Mouse (Mus musculus) cerebellum, adult 18-20 months (tissue): Measurements from ENCODE around the gene Tnfaip8l3.
"Not testable (repeated sequence)": the region's sequence is repeated elsewhere in the genome, so short reads cannot be mapped to it uniquely, and the experiment has no call there.

Source experiments
- DNase-seq, 2 experiments: peaks; one replicate each; pipeline ENCODE4 v3.0.0; 2021

Tnfaip8l3 gene

DNA sequence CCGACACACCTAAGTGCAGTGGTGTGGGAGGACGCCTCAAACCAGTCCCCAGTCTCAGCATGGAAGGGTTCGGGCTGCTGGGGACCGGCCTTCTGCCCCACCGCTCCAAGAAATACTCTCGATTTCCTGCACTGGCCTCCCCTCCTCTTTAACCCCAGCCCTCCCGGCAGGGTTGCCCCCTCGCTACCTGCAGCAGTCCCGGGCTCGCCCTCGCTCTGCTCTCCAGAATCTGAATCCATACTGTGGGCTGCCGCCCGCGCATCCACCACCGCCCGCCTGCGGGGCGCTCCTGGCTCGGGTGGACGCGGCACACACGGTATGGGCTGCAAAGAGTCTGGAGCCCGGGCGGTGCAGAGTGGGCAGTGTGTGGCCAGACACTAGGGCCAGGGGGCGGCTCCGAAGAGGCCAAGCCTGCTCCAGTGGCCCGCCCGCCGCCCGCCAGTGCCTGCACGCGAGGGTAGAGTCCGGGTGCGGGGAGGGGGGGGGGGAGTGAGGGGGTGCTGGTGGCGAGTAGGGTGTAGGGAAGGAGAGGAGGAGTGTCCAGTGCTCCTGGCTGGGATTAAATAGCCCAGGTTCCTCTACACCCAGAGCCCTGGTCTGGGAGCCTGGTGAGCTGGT is at the start of gene Tnfaip8l3:
Gene Tnfaip8l3 (minus strand): TSS at position 357 of the 618 bp plus-strand sequence.
- peak in 1 of 2 experiments; percentile 12 for DNase-seq

DNA sequence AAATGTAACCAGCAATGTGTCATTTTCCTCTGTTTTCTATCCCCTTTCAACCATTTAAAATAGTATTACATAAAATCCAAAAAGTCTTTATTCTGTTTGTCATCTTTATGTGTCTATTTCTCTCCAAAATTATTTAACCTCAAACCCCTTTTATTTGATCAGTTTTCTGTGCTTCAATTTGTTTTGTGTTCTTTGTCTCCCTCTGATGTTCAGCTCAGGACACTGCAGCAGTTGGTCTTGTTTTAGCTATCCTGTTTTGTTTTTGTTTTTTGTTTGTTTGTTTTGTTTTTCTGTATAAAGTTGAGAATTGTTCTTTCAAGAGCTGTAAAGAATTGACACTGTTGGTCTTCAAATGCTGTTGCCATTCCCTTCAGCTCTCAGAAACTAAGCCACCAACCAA is 44.5 kb upstream of the Tnfaip8l3 start:
- DNase-seq: peak in 1 of 2 experiments; percentile 4

DNA sequence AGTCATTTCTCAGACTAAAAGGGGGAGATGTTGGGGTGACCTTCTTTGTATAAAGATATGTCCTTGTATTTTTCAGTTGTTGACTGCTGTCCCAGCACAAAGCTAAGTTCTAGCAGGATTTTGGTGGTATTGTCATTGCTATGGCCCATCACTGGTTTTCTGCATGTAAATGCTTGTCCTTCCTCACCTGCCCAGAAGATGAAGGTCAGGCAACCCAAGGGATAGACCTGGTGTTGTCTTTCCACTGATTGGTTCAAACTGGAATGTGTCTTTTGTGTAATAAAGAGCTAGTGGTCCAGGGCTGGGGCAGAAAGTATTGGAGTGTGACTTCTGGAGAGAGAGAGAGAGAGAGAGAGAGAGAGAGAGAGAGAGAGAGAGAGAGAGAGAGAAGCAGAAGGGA is 30.4 kb upstream of the Tnfaip8l3 start:
- DNase-seq: no peak

DNA sequence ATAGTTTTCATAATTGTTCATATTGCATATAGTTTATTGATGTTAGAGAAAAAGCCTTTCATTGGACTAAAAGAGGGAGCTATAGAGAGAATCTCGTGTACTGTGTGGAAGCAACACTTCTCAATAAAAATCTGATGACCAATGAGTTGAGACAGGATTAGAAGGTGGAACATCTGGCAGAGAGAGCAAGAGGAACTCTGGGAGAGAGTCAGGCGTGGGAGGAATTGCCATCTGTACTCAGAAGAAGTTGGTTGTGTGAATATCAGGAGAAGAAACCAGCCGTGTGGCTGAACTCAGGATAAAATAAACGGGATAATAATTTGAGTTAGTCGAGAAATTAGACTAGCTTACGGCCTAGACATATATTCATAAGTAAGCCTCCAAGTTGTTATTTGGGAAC is 28.9 kb upstream of the Tnfaip8l3 start:
- no peak for DNase-seq

DNA sequence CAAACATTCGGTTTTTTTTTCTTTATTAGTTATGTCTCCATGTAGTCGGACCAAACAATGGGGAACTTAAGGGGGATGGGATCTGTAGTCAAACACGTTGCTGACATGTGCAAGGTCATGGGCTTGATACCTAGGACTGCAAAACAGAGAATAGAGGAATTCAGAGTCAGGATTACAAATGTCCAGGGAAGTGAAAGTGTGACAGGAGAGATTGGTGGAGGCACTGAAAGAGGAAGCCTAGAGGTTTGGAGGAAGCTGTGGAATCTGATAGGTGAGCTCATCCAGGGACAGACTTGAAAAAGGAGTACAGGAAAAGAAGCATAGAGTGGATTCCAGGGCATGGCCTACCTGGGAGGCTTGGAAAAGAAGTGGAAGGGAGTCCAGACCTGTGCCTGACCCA is 16.1 kb upstream of the Tnfaip8l3 start:
- DNase-seq: no peak

DNA sequence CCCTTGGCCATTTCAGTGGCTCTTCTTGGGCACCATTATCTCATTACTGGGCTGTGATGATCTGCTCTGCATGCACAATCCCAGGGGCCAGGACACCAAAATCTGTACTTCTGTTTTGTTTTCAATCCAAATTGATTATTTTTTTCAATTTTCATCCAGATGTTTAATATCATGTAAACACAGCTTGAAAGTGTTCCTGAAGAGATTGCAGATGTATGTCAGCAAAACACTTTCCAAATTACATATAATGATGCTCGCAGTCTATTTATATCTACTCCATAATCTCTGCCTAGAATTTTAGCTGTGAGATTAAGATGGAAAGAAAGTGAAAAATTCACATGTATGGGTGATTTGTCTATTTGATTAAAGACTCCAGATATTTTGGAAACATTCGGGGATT is 9.6 kb upstream of the Tnfaip8l3 start:
- DNase-seq: no peak

DNA sequence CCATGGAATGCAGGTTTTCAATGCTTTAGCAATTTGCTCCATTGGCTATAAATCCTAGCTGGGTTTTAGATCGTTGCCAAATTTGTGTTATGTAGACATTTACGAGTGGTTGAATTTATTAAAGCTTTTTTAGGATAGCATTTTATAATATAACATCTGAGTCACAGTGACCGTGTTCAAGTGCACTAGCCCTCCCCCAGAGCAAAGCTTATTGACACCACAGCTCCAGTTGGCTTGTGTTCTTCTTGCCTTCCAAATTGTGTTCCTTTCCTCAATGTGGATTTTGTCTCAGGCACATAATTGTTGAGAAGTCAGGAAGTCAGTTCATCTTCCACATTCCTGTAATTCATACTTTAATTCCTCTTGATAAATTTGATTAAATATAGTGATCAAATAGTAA is 6.7 kb upstream of the Tnfaip8l3 start:
- DNase-seq: no peak

DNA sequence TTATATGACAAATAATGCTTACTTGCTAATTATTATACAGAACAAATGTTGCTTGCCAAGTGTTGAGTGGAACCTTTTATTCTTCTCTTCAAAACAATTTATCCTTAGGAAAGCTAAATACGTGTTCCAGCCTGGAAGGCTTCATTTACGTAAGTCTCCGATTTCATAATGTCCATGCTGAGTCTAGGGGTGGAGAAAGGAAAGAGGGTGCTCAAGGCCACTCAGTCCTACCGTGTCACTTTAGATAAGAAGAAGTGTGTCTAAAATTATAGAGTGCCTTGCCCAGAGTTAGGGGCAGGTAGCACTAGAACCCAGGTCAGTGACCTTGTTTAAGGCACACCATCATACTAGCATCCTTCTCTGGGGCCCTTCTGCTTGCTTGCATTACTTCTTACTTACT is 5.5 kb upstream of the Tnfaip8l3 start:
- DNase-seq: no peak

DNA sequence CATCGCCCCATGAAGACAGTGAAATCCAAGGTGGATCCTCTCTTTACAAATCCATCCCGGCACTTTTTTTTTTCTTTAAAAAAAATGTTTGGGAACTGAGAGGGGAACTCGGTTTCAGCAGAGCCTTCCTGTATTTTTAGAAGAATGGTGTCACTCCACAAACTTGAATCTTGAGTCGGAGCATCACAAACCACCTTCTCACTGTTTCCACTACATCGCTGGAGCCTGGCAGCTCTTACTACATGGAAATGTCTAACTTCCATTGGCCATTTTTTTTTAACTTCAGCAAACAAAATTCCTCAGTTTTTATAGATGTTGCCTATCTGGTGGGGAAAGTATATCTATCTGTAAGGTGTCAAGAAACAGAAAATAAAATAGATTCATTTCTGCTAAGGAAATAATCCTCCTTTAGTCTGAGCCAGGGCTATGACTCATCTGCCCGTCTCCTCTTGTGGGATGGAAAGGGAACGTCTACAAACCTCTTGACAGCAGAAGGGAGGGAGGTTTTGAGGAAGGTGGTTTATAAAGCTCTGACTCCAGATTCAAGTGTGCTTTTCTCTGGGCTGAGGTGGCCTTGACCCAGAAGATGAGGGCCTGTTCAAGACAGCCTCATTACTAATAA is 3.4 kb upstream of the Tnfaip8l3 start:
- no peak for DNase-seq

DNA sequence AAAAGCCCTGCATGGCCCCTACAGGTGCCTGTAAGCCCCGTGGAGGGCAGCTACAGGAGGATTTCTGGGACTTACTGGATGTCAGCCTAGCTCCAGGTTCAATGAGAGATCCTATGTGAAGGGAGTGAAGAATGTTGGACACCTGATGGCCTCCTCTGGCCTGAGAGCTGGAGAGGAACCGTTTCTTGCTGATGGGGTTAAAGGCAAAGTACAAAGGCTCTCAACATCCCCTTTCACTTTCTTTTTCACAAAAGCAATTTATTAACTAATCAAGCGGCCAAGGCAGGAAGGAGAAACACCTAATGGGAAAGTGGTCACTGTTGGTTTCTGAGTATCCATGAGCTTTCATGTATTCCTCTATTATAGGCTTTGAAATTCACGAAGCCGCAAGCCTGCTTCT is 1.0 kb upstream of the Tnfaip8l3 start:
- DNase-seq: no peak

DNA sequence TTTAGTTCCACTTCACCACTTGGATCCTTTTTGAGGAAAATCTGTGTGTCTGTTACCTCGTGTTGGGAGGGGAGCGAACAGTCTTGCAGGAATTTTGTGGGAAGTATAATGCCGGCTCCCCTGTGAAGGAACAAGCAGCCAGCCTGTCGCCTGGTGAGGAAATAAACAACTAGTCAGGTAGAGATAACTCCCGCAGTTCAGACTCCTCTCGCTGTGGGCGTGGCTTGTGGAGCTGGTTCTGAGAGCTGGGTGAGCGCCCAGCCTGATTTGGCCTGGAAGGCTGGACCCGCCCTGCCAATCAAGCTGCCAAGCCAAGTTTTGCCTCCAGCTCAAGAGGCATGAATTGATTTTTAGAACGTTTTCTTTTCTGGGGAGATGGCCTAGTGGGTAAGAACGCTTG is 589 bp upstream of the Tnfaip8l3 start:
- peak; percentile 57 to 63 for DNase-seq

DNA sequence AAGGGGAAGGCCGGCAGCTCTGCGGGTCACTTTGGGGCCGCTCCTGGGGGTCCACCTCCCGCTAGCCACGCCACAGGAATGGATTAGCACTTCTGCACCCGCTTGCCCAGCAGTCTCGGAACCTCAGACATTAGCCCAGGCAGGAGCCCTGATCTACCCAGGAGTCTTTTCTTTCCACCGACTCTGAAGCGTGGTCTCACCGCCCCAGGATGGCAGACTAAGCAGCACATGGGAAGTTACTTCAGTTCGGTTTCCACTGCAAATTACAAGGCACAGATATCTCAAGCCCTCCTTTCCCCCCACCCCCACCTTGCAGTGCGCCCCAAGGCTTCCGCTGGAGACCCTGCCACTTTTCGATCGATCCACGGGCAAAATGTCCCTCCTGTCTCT is 551 bp downstream of the Tnfaip8l3 start:
- no peak for DNase-seq

DNA sequence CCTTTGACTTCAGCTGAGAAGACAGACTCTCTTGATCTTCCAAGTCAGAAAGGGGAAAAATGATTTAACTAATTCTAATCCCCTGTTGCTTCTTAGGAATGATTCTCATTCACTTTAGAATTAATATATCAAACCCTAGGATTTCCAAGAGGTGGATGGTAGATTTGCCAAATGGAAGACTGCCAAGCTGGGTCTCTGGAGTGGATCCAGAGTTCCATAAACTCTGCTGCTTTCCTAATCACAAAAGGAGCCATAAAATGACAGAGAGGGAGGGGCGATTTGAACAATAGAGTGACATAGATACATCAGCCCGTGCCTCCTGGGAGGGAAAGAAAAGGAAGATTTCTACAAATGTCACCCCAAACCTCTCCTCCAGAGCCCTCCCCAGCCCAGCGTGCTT is 3.4 kb downstream of the Tnfaip8l3 start:
- no peak for DNase-seq

DNA sequence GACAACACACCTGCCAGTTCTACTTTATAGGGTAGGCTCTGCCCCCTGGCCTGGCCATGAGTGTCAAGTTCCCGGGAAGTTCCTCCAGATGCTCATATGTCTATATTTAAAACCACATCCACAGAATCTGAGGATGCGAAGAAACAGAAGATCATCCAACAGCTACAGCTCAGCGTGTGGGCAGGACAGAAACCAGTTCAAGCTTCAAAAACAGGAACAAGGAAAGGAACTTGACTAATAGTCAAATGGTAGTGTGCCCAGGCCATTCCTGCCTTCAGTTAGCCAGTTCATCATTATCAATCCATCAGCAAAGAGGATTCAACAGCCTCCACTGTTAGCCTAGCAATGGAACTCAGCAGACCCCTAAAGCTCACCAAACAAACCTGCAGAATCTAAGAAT is 4.5 kb downstream of the Tnfaip8l3 start:
- DNase-seq: no peak

DNA sequence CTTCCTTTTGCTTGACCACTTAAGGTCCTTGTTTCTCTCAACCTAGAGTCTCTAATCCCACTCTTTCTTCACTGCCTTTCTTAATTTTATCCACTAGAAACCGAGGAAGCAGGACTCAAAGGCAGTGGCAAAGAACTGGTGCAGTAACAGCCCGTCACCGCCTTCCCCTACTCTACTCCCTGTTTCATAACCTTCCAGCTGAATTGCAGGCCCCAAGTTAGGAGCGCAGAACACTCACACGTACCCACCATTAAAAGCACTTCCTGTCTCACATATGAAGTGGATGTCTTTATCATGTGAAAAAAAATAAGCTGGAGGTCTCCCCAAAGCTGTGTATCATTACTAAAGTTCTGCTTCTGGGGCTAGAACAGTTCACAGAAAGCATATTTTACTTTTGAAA is 6.5 kb downstream of the Tnfaip8l3 start:
- DNase-seq: no peak

DNA sequence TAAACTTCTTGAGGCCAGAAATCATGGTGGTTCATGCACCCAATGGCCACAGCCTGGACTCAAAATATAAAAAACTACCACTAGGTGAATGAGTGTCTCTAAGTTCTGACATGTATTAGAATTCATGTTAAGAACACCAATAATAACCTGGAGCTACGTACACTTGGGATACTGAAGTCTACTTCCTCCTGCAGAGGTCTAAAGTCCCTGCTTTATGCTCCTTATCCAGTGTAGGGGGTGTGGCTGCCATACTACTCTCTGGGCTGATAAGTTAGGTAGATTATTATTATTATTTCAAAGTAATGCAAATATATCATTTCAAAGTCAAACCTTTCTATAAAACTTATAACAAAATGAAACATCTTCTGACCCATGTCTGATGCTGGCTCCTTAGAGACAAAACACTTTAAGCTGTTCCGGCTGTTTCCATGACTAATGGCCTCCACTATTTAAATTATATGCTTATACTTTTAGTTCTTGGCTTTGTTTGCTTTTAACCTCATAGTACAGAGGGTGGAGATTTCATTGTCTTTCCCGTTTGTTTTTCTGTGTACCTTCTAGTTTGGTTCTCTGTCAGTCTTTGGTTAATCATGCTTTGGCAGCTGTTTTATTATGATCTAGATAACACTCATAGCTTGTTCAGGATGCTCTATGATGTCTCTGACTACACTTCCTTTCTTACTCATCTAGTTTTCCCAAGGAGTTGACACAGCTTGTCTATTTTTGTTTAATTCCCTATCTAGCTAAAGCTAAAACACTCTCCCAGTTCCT is 16.7 kb downstream of the Tnfaip8l3 start:
- DNase-seq: no peak

DNA sequence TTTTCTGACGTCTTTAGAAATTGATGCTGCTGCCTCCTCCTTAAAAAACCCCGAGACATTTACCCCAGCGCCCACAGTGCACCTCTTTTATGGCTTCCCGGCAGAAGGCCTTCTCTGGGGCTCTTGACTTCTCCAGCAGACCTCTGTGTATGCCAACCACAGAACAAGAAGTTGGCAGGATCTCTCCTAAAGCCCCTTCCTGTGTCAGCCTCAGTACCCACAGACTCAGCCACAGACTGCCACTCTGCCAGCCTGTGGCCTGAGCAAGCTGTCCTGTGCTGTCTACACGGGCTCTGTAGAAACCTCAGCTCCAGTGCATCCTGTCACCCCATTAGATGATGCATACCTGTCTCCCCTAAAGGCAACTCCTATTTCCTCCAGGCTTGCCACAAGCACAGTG is 19.2 kb downstream of the Tnfaip8l3 start:
- DNase-seq: no peak

DNA sequence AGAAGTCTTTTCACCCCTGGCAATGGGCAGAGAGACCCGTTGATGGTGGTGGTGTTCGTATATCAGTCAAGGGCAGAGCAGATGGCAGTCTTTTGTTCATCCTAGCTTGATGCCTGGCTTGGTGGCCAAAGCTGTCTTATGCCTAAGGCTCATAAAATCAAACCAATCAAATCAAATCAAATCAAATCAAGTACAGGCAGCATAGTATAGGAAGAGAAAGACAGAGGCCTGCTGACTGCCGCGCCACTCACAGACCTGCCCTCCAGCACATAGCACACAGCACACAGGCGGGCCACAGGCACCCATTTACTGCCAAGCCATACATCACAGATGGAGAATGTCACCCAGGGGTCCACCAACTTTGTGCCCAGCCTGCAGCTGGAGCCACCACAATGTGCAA is 25.1 kb downstream of the Tnfaip8l3 start:
- no peak for DNase-seq

DNA sequence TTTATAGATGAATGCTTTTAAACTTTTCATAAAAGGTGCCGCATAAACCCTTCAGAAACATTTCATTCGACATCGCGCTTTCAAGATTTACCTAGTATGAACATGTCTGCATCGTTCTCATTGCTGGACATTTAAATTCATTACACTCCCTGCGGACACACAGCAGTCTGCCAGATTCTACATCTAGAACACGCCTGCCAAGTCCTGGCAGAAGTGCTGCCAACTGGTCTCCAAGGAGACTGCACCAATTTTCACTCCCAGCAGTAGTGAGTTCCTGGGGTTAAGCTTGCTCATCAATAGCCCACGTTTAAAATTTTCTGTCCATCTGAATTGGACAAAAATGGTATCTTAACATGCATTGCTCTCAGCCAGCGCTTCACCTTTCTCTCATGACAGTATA is 30.5 kb downstream of the Tnfaip8l3 start:
- DNase-seq: peak; percentile 2 to 9

DNA sequence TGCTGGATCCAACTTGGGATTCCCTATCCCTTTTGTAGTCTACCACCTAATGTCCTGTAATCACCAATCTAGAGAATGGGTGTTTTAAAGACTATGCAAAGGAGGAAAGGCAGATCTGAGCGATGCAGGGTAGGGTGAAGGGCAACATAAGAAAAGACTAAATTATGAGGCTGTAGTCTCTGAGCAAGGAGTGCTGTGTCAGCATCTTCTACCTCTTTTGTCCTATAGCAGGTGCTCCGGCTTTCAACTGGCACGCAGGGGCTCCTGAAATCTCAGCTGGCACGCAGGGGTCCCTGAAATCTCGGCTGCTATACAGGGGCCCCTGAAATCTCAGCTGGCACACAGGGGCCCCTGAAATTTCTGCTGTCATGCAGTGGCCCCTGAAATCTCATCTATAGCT is 33.5 kb downstream of the Tnfaip8l3 start:
- no peak for DNase-seq

DNA sequence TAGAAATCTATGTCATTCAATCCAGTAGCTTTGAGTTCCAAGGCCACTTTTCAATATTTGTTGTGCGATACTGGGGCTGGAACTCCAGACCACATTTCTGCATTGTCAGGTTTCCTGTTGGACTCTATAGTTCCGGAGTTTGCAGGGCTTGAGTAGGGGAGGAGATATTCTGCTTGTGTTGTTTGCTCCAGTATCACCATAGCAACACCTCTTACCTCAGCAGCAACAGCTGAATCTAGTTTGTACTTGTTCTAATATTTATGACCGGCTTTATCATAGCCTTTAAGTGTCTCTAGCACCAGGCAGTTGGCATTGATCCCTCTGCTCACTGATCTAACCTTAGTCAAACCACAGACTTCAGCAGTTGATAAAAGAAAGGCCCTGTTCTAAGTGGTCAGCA is 45.4 kb downstream of the Tnfaip8l3 start:
- DNase-seq: no peak

DNA sequence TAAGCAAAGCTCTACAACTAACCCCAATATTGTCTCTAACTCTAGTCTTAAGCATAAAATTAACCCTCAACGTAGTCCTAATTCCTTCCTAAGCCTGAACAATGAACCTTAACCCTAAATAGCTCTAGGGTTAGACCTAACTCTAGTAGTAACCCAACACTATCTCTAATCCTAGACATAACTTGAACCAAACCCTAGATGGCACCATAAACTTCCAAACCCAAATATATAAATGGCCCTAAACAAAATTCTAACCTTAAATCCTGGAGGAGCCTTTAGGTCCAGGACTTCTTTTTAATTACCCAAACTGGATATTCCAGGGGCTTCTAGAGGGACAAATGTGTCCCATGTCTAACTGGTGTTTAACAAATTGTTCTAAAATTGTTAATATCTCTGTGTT is 73.7 kb downstream of the Tnfaip8l3 start:
- DNase-seq: no peak

DNA sequence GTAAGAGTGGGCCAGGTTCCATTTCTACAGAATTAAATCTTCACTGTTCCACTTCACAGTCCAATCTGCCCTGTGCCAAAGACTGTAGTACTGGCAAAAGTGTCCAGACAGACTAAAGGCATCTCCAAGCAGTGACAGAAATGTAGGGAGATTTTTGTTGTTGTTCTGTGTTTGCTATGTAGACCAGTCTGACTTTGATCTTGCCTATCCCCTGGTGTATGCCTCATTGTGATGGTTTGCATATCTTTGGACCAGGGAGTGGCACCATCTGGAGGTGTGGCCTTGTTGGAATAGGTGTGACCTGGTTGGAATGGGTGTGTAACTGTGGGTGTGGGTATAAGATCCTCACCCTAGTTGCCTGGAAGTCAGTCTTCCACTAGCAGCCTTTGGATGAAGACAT is 75.6 kb downstream of the Tnfaip8l3 start:
- DNase-seq: not testable (repeated sequence)

DNA sequence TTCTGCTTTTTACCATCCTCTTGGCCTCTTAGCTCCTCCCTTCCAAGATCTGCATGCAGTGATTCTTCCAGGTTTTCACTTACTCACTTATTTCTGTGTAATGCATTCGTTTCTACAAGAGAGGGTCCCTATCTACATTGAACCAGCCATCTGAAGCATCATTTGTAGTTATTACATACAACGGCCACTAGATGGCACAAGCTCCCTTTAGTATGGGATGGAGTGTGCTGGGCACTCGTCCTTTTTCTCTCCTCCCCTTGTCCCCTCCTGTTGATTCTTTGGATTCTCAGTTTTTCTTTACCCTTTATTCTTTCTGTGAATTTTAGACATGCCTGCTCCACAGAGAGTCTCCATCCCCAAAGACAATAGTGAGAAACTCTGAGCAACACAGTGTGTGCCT is 77.3 kb downstream of the Tnfaip8l3 start:
- peak; percentile 37 to 56 for DNase-seq
